Mouse (Mus musculus) neural tube, embryonic 11.5 days (tissue): ENCODE data around the gene Crebrf. TPM values are rescaled to one million over a fixed set of nuclear protein-coding genes. Genes with fewer than 3 reads are reported as not detected.
A peak's percentile ranks its signal among the peaks of the same experiment; 100 is the strongest.

Experiments used
- ATAC-seq: fragments of 200-750 bp; cut with Nextera tagmentation; 2 replicates; pipeline ENCODE4 v1.8.0; 2017; ENCODE audit warnings: moderate number of reproducible peaks, mild to moderate bottlenecking, moderate TSS enrichment, moderate library complexity; ENCODE audit not compliant: insufficient read depth, low FRiP score, low TSS enrichment
- DNase-seq: peaks from one replicate; pipeline ENCODE4 v3.0.0-alpha.2; 2015; ENCODE audit warnings: low spot score
- H3K27ac ChIP-seq: fragments of 300-500 bp; sonication (generic); 2 replicates; pipeline ENCODE4 v1.5.1; 2014; ENCODE audit warnings: low read depth, mild to moderate bottlenecking, low read length
- H3K27me3 ChIP-seq: fragments of 300-500 bp; sonication (generic); 2 replicates; pipeline ENCODE4 v1.6.1; 2014; ENCODE audit warnings: mild to moderate bottlenecking, low read length, mixed read lengths; ENCODE audit not compliant: control insufficient read depth, insufficient read depth
- H3K36me3 ChIP-seq: fragments of 300-500 bp; sonication (generic); 2 replicates; pipeline ENCODE4 v1.6.1; 2014; ENCODE audit warnings: mild to moderate bottlenecking, low read length, moderate library complexity, mixed read lengths; ENCODE audit not compliant: control insufficient read depth, insufficient read depth
- H3K4me1 ChIP-seq: fragments of 300-500 bp; sonication (generic); 2 replicates; pipeline ENCODE4 v1.6.1; 2014; ENCODE audit warnings: low read length, mixed read lengths; ENCODE audit not compliant: control insufficient read depth, insufficient read depth
- H3K4me2 ChIP-seq: fragments of 300-500 bp; sonication (generic); 2 replicates; pipeline ENCODE4 v1.6.1; 2014; ENCODE audit warnings: low read depth, mild to moderate bottlenecking, moderate library complexity
- H3K4me3 ChIP-seq: fragments of 300-500 bp; sonication (generic); 2 replicates; pipeline ENCODE4 v1.5.1; 2014; ENCODE audit warnings: low read depth, low read length
- H3K9ac ChIP-seq: fragments of 300-500 bp; sonication (generic); 2 replicates; pipeline ENCODE4 v1.6.1; 2014; ENCODE audit warnings: mild to moderate bottlenecking, low read length
- H3K9me3 ChIP-seq: fragments of 300-500 bp; sonication (generic); 2 replicates; pipeline ENCODE4 v1.6.1; 2016; ENCODE audit warnings: low read length; ENCODE audit not compliant: control insufficient read depth
- WGBS: fragments of 180-500 bp; shearing (Covaris S2); extraction: QIAGEN DNeasy Blood & Tissue Kit; methylation state at CpG from one replicate; pipeline ENCODE4 v1.1.7; 2014; 5-methylcytosine and 5-hydroxymethylcytosine counted together
- polyA plus RNA-seq: library from polyadenylated mRNA; unstranded; fragments of >200 nt; fragmentation: Nextera tagmentation; extraction: Ambion mirVana; gene quantifications from 2 replicates; pipeline ENCODE4 v1.2.1, GENCODE M21; 2014

The Crebrf gene
- polyA plus RNA-seq, 1 experiment from 2014 or later, result 3.2 TPM

GRCm38 (mm10) chr17:26710049-26710448 is 5.4 kb upstream of the Crebrf start:
- Histone ChIP-seq H3K4me1 (no peaks in the 10 kb centered on the region), H3K4me2 (no peak overlapping the region), H3K4me3 (no peak overlapping the region), H3K36me3 (no peaks in the 10 kb centered on the region), H3K27ac (no peak overlapping the region), H3K9me3 (no peaks in the 10 kb centered on the region), H3K27me3 (no peaks in the 10 kb centered on the region), H3K9ac (no peak overlapping the region)
- 76% methylated on average over 6 of the region's 6 CpGs for WGBS
- DNase-seq, result no peak
- ATAC-seq, result no peak

GRCm38 (mm10) chr17:26715916-26716717 is 667 bp downstream of the Crebrf start:
- H3K9me3 ChIP-seq, result no peaks in the 10 kb centered on the region
- H3K27me3 ChIP-seq, result no peaks in the 10 kb centered on the region
- WGBS, result under 1% methylated on average over 62 of the region's 75 CpGs
- no peaks in the 10 kb centered on the region for H3K36me3 ChIP-seq
- peak overlapping the region; percentile 76 for H3K4me2 ChIP-seq
- peak; percentile 99 for DNase-seq
- peak; percentile 96 for ATAC-seq
- H3K4me1 ChIP-seq, result no peaks in the 10 kb centered on the region; the same call in 1 of the 2 replicates
- H3K9ac ChIP-seq, result peak overlapping the region; percentile 55
- H3K4me3 ChIP-seq, result peak overlapping the region; percentile 98
- peak overlapping the region; percentile 60 for H3K27ac ChIP-seq

- no peaks in the 10 kb centered on the region for H3K36me3 ChIP-seq
- no peak overlapping the region for H3K9ac ChIP-seq
- ATAC-seq (no peak), DNase-seq (no peak)
- H3K4me1 ChIP-seq, result no peaks in the 10 kb centered on the region; the same call in 1 of the 2 replicates
- H3K9me3 ChIP-seq, result no peaks in the 10 kb centered on the region
- no peak overlapping the region for H3K27ac ChIP-seq
- no peak overlapping the region for H3K4me2 ChIP-seq
- no peaks in the 10 kb centered on the region for H3K27me3 ChIP-seq
- 62% methylated on average over 2 of the region's 2 CpGs for WGBS
- H3K4me3 ChIP-seq, result no peak overlapping the region
Measured at GRCm38 (mm10) chr17:26717868-26718267, 2.4 kb downstream of the Crebrf start.

- Histone ChIP-seq H3K36me3 (no peaks in the 10 kb centered on the region), H3K9me3 (no peaks in the 10 kb centered on the region), H3K4me1 (no peaks in the 10 kb centered on the region; the same call in 1 of the 2 replicates), H3K9ac (no peak overlapping the region), H3K4me2 (no peak overlapping the region), H3K27me3 (no peaks in the 10 kb centered on the region), H3K27ac (no peak overlapping the region), H3K4me3 (no peak overlapping the region)
- ATAC-seq (no peak), DNase-seq (no peak)
Measured at GRCm38 (mm10) chr17:26719405-26719804, 4.0 kb downstream of the Crebrf start.

GRCm38 (mm10) chr17:26721802-26722201 is 6.4 kb downstream of the Crebrf start:
- Histone ChIP-seq H3K4me1 (no peaks in the 10 kb centered on the region; the same call in 1 of the 2 replicates), H3K9ac (no peak overlapping the region), H3K9me3 (no peaks in the 10 kb centered on the region), H3K4me2 (no peak overlapping the region), H3K36me3 (no peaks in the 10 kb centered on the region), H3K27me3 (no peaks in the 10 kb centered on the region), H3K4me3 (no peak overlapping the region), H3K27ac (no peak overlapping the region)
- 74% methylated on average over 2 of the region's 2 CpGs for WGBS
- no peak for DNase-seq
- no peak for ATAC-seq

- Histone ChIP-seq H3K9me3 (no peaks in the 10 kb centered on the region), H3K4me1 (no peaks in the 10 kb centered on the region), H3K9ac (no peak overlapping the region), H3K4me2 (no peak overlapping the region), H3K27ac (no peak overlapping the region), H3K36me3 (no peaks in the 10 kb centered on the region), H3K27me3 (no peaks in the 10 kb centered on the region), H3K4me3 (no peak overlapping the region)
- DNase-seq (no peak), ATAC-seq (no peak)
- WGBS, result 50% methylated on average over 1 of the region's 1 CpGs
Measured at GRCm38 (mm10) chr17:26724790-26725189, 9.3 kb downstream of the Crebrf start.

- no peak overlapping the region for H3K4me3 ChIP-seq
- H3K27ac ChIP-seq, result no peak overlapping the region
- H3K4me1 ChIP-seq, result no peaks in the 10 kb centered on the region
- no peaks in the 10 kb centered on the region for H3K36me3 ChIP-seq
- no peak overlapping the region for H3K9ac ChIP-seq
- no peaks in the 10 kb centered on the region for H3K27me3 ChIP-seq
- H3K9me3 ChIP-seq, result no peaks in the 10 kb centered on the region
- 79% methylated on average over 1 of the region's 1 CpGs for WGBS
- ATAC-seq, result no peak
- H3K4me2 ChIP-seq, result no peak overlapping the region
- DNase-seq, result no peak
Measured at GRCm38 (mm10) chr17:26726674-26727073, 11.2 kb downstream of the Crebrf start.

- ATAC-seq (no peak), DNase-seq (no peak)
- Histone ChIP-seq H3K36me3 (no peaks in the 10 kb centered on the region), H3K27me3 (no peaks in the 10 kb centered on the region), H3K9me3 (no peaks in the 10 kb centered on the region), H3K9ac (no peak overlapping the region), H3K27ac (no peak overlapping the region), H3K4me2 (no peak overlapping the region), H3K4me3 (no peak overlapping the region), H3K4me1 (no peaks in the 10 kb centered on the region)
- 77% methylated on average over 3 of the region's 3 CpGs for WGBS
Measured at GRCm38 (mm10) chr17:26727110-26727755, 11.8 kb downstream of the Crebrf start.

- DNase-seq, result no peak
- Histone ChIP-seq H3K9me3 (no peaks in the 10 kb centered on the region), H3K4me2 (no peak overlapping the region), H3K27ac (no peak overlapping the region), H3K4me3 (no peak overlapping the region), H3K9ac (no peak overlapping the region), H3K36me3 (no peaks in the 10 kb centered on the region), H3K4me1 (no peaks in the 10 kb centered on the region), H3K27me3 (no peaks in the 10 kb centered on the region)
- WGBS, result 43% methylated on average over 4 of the region's 4 CpGs
- ATAC-seq, result no peak
Measured at GRCm38 (mm10) chr17:26742581-26742980, 27.1 kb downstream of the Crebrf start.
